In genomic region chr11:105978634-105979033, GRCm38 (mm10) we compare ENCODE assay signal across 28 mouse cellular contexts. TPM values are rescaled to one million over a fixed set of nuclear protein-coding genes. Genes with fewer than 3 reads are reported as not detected.
"Had no signal": no experiment of that assay in that cellular context is flagged by ENCODE, and none has a peak within 500 bp of the region (broad histone marks: within the 10 kb centered on the region; RNA-seq: fewer than 3 reads in every experiment).

No protein-coding gene starts in this region.

- H3K4me1 ChIP-seq: limb, embryonic 12.5 days; limb, embryonic 15.5 days; midbrain, embryonic 12.5 days; midbrain, embryonic 15.5 days; neural tube, embryonic 13.5 days had no signal

- H3K9ac ChIP-seq: limb, embryonic 12.5 days; limb, embryonic 15.5 days; liver, embryonic 14.5 days; liver, postnatal 0 days; midbrain, embryonic 12.5 days; midbrain, embryonic 15.5 days; neural tube, embryonic 13.5 days had no signal

- H3K27ac ChIP-seq: limb, embryonic 12.5 days; limb, embryonic 15.5 days; liver, embryonic 14.5 days; midbrain, embryonic 12.5 days; midbrain, embryonic 15.5 days; neural tube, embryonic 13.5 days had no signal

- ATAC-seq: intestine, postnatal 0 days; liver, postnatal 0 days; midbrain, embryonic 15.5 days had no signal

- DNase-seq: kidney, adult 9 months; kidney, postnatal 14 days; kidney, postnatal 4 days; left cerebral cortex, postnatal 4 days; liver, postnatal 0 days; retina, postnatal 1 day; right cerebral cortex, postnatal 25 days; thymus, adult 18-20 months; thymus, postnatal 4 days had no signal

- H3K4me3 ChIP-seq: limb, embryonic 12.5 days; limb, embryonic 15.5 days; midbrain, embryonic 12.5 days; midbrain, embryonic 15.5 days; myocyte; neural tube, embryonic 13.5 days had no signal

- H3K27me3 ChIP-seq: limb, embryonic 15.5 days; midbrain, embryonic 15.5 days had no signal

- H3K9me3 ChIP-seq: limb, embryonic 12.5 days; limb, embryonic 15.5 days; midbrain, embryonic 12.5 days; midbrain, embryonic 15.5 days; neural tube, embryonic 13.5 days had no signal

- H3K4me2 ChIP-seq: limb, embryonic 12.5 days; limb, embryonic 15.5 days; liver, embryonic 11.5 days; midbrain, embryonic 12.5 days; midbrain, embryonic 15.5 days; neural tube, embryonic 13.5 days had no signal

- H3K36me3 ChIP-seq: limb, embryonic 12.5 days; limb, embryonic 15.5 days; midbrain, embryonic 12.5 days; midbrain, embryonic 15.5 days; neural tube, embryonic 13.5 days had no signal

RNA-seq across cellular contexts. Expression of gene Ace3, which starts 15.8 kb away (rescaled TPM):
- total RNA-seq: layer of hippocampus, adult 18-20 months; layer of hippocampus, postnatal 14 days; left cerebral cortex, adult 8-10 months; left cerebral cortex, postnatal 14 days; left cerebral cortex, postnatal 4 days; megakaryocyte progenitor cell, adult 5-6 weeks; neutrophil, adult 5-6 weeks had no signal
- polyA plus RNA-seq: intestine, embryonic 14.5 days; intestine, postnatal 0 days; kidney, embryonic 16.5 days; limb, embryonic 12.5 days; limb, embryonic 15.5 days; liver, embryonic 11.5 days; liver, embryonic 14.5 days; liver, postnatal 0 days; midbrain, embryonic 12.5 days; midbrain, embryonic 15.5 days; myocyte; neural tube, embryonic 13.5 days; spleen, adult 2 months; stomach, embryonic 16.5 days had no signal

RNA-seq across cellular contexts. Expression of gene Cyb561, which starts 25.5 kb away (rescaled TPM):
- total RNA-seq: neutrophil, adult 5-6 weeks had no signal

RNA-seq across cellular contexts. Expression of gene Kcnh6, which starts 29.3 kb away (rescaled TPM):
- polyA plus RNA-seq: liver, postnatal 0 days; myocyte had no signal
